Mouse (Mus musculus): ENCODE measurements around the gene Nptx2.

Nptx2 gene

GRCm38 (mm10) chr5:144565739-144566138, 20.0 kb downstream of the Nptx2 start:
- DNase-seq (ENCODE audit: low read depth, low spot score): peak; percentile 31

GRCm38 (mm10) chr5:144585100-144585499, 39.4 kb downstream of the Nptx2 start:
- DNase-seq (ENCODE audit: low read depth, low spot score): no peak

DNA sequence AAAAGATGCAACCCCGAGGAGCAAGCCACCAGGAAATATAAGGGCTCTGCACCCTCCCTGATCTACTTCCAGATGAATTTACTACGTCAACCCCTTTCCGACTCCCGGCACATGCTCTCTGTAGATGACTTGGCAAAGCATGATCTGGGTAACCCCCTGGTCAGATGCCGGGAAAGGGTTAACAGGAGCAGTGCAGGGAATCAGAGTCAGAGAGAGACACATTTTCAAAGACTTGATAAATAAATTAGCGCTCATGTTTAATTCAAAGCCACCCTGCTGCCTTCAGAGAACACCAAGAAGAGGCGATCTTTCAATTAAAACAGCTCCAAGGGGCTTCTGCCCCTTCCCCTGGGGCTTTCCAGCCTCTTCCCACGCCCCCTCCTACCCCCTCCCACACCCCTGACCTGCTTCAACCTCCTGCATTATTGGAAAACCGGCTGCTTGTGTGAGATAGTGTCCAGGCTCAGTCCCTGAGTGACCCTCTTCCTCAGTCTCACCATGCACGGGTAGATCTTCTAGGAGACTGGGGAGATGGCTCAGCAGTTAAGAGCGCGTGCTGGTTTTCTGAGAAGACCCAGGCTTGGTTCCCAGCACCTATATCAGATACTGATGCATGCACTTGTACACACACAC, 45.7 kb downstream of the Nptx2 start:
- DNase-seq (ENCODE audit: low read depth, low spot score): no peak

GRCm38 (mm10) chr5:144594796-144595195, 49.1 kb downstream of the Nptx2 start:
- no peak for DNase-seq (ENCODE audit: low read depth, low spot score)

Data from R1 (cell line).